Mouse (Mus musculus): ENCODE data around the gene Nomo1. TPM values are rescaled to one million over a fixed set of nuclear protein-coding genes. Genes with fewer than 3 reads are reported as not detected.
A peak's percentile ranks its signal among the peaks of the same experiment; 100 is the strongest.

Nomo1 gene
- polyA plus RNA-seq, 1 experiment = 43.9 TPM

GRCm38 (mm10) chr7:46097319-46097783, 63.9 kb downstream of the Nomo1 start:
- H3K27ac ChIP-seq (ENCODE audit: control insufficient read depth, insufficient read depth, low read depth, low read length, poor library complexity) = no peak overlapping the region
- no peaks in the 10 kb centered on the region for H3K4me1 ChIP-seq (ENCODE audit: control insufficient read depth, insufficient read depth, low read length)
- TF ChIP-seq POLR2A (IDR thresholded peaks at IDR 0.05; ENCODE audit: borderline replicate concordance, control insufficient read depth, low read depth, low read length) (no peak), CTCF (IDR thresholded peaks at IDR 0.05; ENCODE audit: control insufficient read depth, insufficient read depth, low read length) (no peak)
- H3K4me3 ChIP-seq (replicated peaks; ENCODE audit: control insufficient read depth, low read depth, low read length) = no peak overlapping the region
- WGBS = 74% methylated on average over 4 of the region's 4 CpGs

GRCm38 (mm10) chr7:46098221-46098918, 64.9 kb downstream of the Nomo1 start:
- 77% methylated on average over 19 of the region's 19 CpGs for WGBS
- H3K4me1 ChIP-seq (ENCODE audit: control insufficient read depth, insufficient read depth, low read length) = no peaks in the 10 kb centered on the region
- no peak overlapping the region for H3K4me3 ChIP-seq (replicated peaks; ENCODE audit: control insufficient read depth, low read depth, low read length)
- TF ChIP-seq CTCF (IDR thresholded peaks at IDR 0.05; ENCODE audit: control insufficient read depth, insufficient read depth, low read length) (no peak), POLR2A (IDR thresholded peaks at IDR 0.05; ENCODE audit: borderline replicate concordance, control insufficient read depth, low read depth, low read length) (no peak)
- no peak overlapping the region for H3K27ac ChIP-seq (ENCODE audit: control insufficient read depth, insufficient read depth, low read depth, low read length, poor library complexity)

- no peak overlapping the region for H3K4me3 ChIP-seq (replicated peaks; ENCODE audit: control insufficient read depth, low read depth, low read length)
- WGBS = 82% methylated on average over 19 of the region's 19 CpGs
- TF ChIP-seq CTCF (IDR thresholded peaks at IDR 0.05; ENCODE audit: control insufficient read depth, insufficient read depth, low read length) (no peak), POLR2A (IDR thresholded peaks at IDR 0.05; ENCODE audit: borderline replicate concordance, control insufficient read depth, low read depth, low read length) (peak; percentile 13; the same call in 1 of the 2 replicates)
- H3K27ac ChIP-seq (ENCODE audit: control insufficient read depth, insufficient read depth, low read depth, low read length, poor library complexity) = no peak overlapping the region
- H3K4me1 ChIP-seq (ENCODE audit: control insufficient read depth, insufficient read depth, low read length) = no peaks in the 10 kb centered on the region
These were observed 65.4 kb downstream of the Nomo1 start for GRCm38 (mm10) chr7:46098919-46099286.

- WGBS = 32% methylated on average over 13 of the region's 13 CpGs
- H3K4me1 ChIP-seq (ENCODE audit: control insufficient read depth, insufficient read depth, low read length) = no peaks in the 10 kb centered on the region
- no peak for TF ChIP-seq POLR2A (IDR thresholded peaks at IDR 0.05; ENCODE audit: borderline replicate concordance, control insufficient read depth, low read depth, low read length)
- no peak for TF ChIP-seq CTCF (IDR thresholded peaks at IDR 0.05; ENCODE audit: control insufficient read depth, insufficient read depth, low read length)
These were observed 66.2 kb downstream of the Nomo1 start for GRCm38 (mm10) chr7:46099682-46100081.

GRCm38 (mm10) chr7:46100563-46100962, 67.1 kb downstream of the Nomo1 start, which contains the start of gene Kcnj11:
Gene Kcnj11, minus strand, starts transcription at chr7:46100764.
- Histone ChIP-seq H3K4me1 (ENCODE audit: control insufficient read depth, insufficient read depth, low read length) (no peaks in the 10 kb centered on the region), H3K4me3 (replicated peaks; ENCODE audit: control insufficient read depth, low read depth, low read length) (no peak within 1 kb of the TSS), H3K27ac (ENCODE audit: control insufficient read depth, insufficient read depth, low read depth, low read length, poor library complexity) (no peak within 1 kb of the TSS)
- TF ChIP-seq CTCF (IDR thresholded peaks at IDR 0.05; ENCODE audit: control insufficient read depth, insufficient read depth, low read length) (peak; percentile 67), POLR2A (IDR thresholded peaks at IDR 0.05; ENCODE audit: borderline replicate concordance, control insufficient read depth, low read depth, low read length) (no peak)
- WGBS = under 1% methylated on average over 33 of the region's 34 CpGs

More at GRCm38 (mm10) chr7:46099682-46100081, 66.2 kb downstream of the Nomo1 start:
- H3K27ac ChIP-seq (ENCODE audit: control insufficient read depth, insufficient read depth, low read depth, low read length, poor library complexity) = no peak overlapping the region
- no peak overlapping the region for H3K4me3 ChIP-seq (replicated peaks; ENCODE audit: control insufficient read depth, low read depth, low read length)

- Histone ChIP-seq H3K4me3 (replicated peaks; ENCODE audit: control insufficient read depth, low read depth, low read length) (no peak overlapping the region), H3K4me1 (ENCODE audit: control insufficient read depth, insufficient read depth, low read length) (no peaks in the 10 kb centered on the region), H3K27ac (ENCODE audit: control insufficient read depth, insufficient read depth, low read depth, low read length, poor library complexity) (no peak overlapping the region)
- no peak for TF ChIP-seq POLR2A (IDR thresholded peaks at IDR 0.05; ENCODE audit: borderline replicate concordance, control insufficient read depth, low read depth, low read length)
- TF ChIP-seq CTCF (IDR thresholded peaks at IDR 0.05; ENCODE audit: control insufficient read depth, insufficient read depth, low read length) = no peak
- 83% methylated on average over 8 of the region's 8 CpGs for WGBS
These were observed 69.6 kb downstream of the Nomo1 start for GRCm38 (mm10) chr7:46103075-46103591.

GRCm38 (mm10) chr7:46103771-46104170, 70.3 kb downstream of the Nomo1 start:
- H3K4me1 ChIP-seq (ENCODE audit: control insufficient read depth, insufficient read depth, low read length) = no peaks in the 10 kb centered on the region

GRCm38 (mm10) chr7:46104256-46104915, 70.9 kb downstream of the Nomo1 start:
- TF ChIP-seq CTCF (IDR thresholded peaks at IDR 0.05; ENCODE audit: control insufficient read depth, insufficient read depth, low read length) (no peak), POLR2A (IDR thresholded peaks at IDR 0.05; ENCODE audit: borderline replicate concordance, control insufficient read depth, low read depth, low read length) (no peak)
- Histone ChIP-seq H3K4me3 (replicated peaks; ENCODE audit: control insufficient read depth, low read depth, low read length) (no peak overlapping the region), H3K27ac (ENCODE audit: control insufficient read depth, insufficient read depth, low read depth, low read length, poor library complexity) (no peak overlapping the region), H3K4me1 (ENCODE audit: control insufficient read depth, insufficient read depth, low read length) (no peaks in the 10 kb centered on the region)
- 82% methylated on average over 27 of the region's 27 CpGs for WGBS

More at GRCm38 (mm10) chr7:46103771-46104170, 70.3 kb downstream of the Nomo1 start:
- no peak overlapping the region for H3K27ac ChIP-seq (ENCODE audit: control insufficient read depth, insufficient read depth, low read depth, low read length, poor library complexity)
- WGBS = 80% methylated on average over 8 of the region's 8 CpGs
- TF ChIP-seq CTCF (IDR thresholded peaks at IDR 0.05; ENCODE audit: control insufficient read depth, insufficient read depth, low read length) (no peak), POLR2A (IDR thresholded peaks at IDR 0.05; ENCODE audit: borderline replicate concordance, control insufficient read depth, low read depth, low read length) (no peak)
- H3K4me3 ChIP-seq (replicated peaks; ENCODE audit: control insufficient read depth, low read depth, low read length) = no peak overlapping the region

Measured in bone marrow, adult 2 months (tissue).